Mouse (Mus musculus) E14TG2a.4 (cell line): ENCODE measurements around the gene Sp100.

ENCODE experiments used
- CTCF ChIP-seq: conservative IDR thresholded peaks from 2 replicates; pipeline ENCODE4 v1.5.1; 2014; ENCODE audit warnings: low read length
- NANOG ChIP-seq: IDR thresholded peaks from 2 replicates; pipeline ENCODE4 v1.6.1; 2014; ENCODE audit warnings: borderline replicate concordance, low read length, mixed read lengths
- POU5F1 ChIP-seq: IDR thresholded peaks from 2 replicates; pipeline ENCODE4 v1.6.1; 2014; ENCODE audit warnings: low read length, borderline replicate concordance

DNA sequence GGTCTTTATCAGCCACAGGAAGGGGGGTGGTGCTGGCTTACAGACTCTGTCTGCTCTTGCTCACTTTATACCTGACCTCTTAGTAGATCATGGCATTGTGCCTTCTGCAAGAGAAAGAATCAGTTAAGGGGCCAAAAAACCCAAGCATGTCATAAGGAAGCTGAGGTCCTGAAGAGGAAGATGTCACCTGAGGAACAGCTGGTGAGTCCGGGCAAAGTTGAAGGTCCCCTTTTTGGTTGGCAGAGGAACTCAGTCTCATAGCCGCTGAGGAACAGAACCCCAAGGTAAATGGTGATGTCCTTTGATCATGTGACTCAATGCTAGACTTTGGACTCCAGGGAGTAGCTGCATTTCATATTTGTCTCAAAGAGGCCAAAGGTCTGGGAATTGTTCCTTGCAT is 57.0 kb downstream of the Sp100 start:
- TF ChIP-seq CTCF (no peak), NANOG (no peak), POU5F1 (no peak)
